8 mouse cellular contexts compared by ENCODE assay signal in genomic region chr14:74764191-74764918, GRCm38 (mm10). TPM values are rescaled to one million over a fixed set of nuclear protein-coding genes. Genes with fewer than 3 reads are reported as not detected.
DNase-seq lines count a peak whose midpoint lies in the region; ATAC-seq and TF ChIP-seq lines count a peak whose summit lies in the region.

No protein-coding gene starts in this region.

- H3K4me1 ChIP-seq in cortical plate, adult 2 months (ENCODE audit: control insufficient read depth, insufficient read depth, low read length) = no peaks in the 10 kb centered on the region
- no peaks in the 10 kb centered on the region for H3K4me1 ChIP-seq in liver, embryonic 11.5 days (replicated peaks; ENCODE audit: control insufficient read depth, insufficient read depth, low read length)

- H3K4me3 ChIP-seq in C2C12 (ENCODE audit: insufficient read depth, poor library complexity, severe bottlenecking) = no peak overlapping the region
- no peak overlapping the region for H3K4me3 ChIP-seq in cortical plate, adult 2 months (ENCODE audit: insufficient read depth, low read length)
- H3K4me3 ChIP-seq in liver, embryonic 11.5 days (ENCODE audit: low read depth, low read length) = no peak overlapping the region

- H3K27me3 ChIP-seq in C2C12 (ENCODE audit: control insufficient read depth, insufficient read depth, insufficient read length) = no peaks in the 10 kb centered on the region
- no peaks in the 10 kb centered on the region for H3K27me3 ChIP-seq in liver, embryonic 11.5 days (replicated peaks; ENCODE audit: control insufficient read depth, insufficient read depth, low read length)

- H3K4me2 ChIP-seq in liver, embryonic 11.5 days = no peak overlapping the region

- no peaks in the 10 kb centered on the region for H3K36me3 ChIP-seq in C2C12 (ENCODE audit: control insufficient read depth, insufficient read depth)
- H3K36me3 ChIP-seq in liver, embryonic 11.5 days (ENCODE audit: control insufficient read depth, insufficient read depth, low read length) = peaks cover 3% of the 10 kb centered on the region; the same call in 1 of the 2 replicates

- H3K9me3 ChIP-seq in liver, embryonic 11.5 days (ENCODE audit: control insufficient read depth, low read length) = no peaks in the 10 kb centered on the region

- no peak overlapping the region for H3K9ac ChIP-seq in liver, embryonic 11.5 days (ENCODE audit: low read depth, low read length)

- no peak overlapping the region for H3ac ChIP-seq in C2C12 (ENCODE audit: control insufficient read depth, insufficient read length, low read depth)

- H3K79me3 ChIP-seq in C2C12 (ENCODE audit: low read depth) = no peaks in the 10 kb centered on the region

- H3K27ac ChIP-seq in cortical plate, adult 2 months (ENCODE audit: insufficient read depth, low read length) = no peak overlapping the region
- no peak overlapping the region for H3K27ac ChIP-seq in liver, embryonic 11.5 days (ENCODE audit: low read depth, low read length)

- H3K79me2 ChIP-seq in C2C12 (ENCODE audit: control insufficient read depth, insufficient read depth) = no peaks in the 10 kb centered on the region

- peak; percentile 93 for ATAC-seq in granulocyte monocyte progenitor cell, adult 5-6 weeks (replicated peaks; ENCODE audit: poor library complexity, severe bottlenecking)
- ATAC-seq in liver, embryonic 11.5 days (replicated peaks; ENCODE audit: low FRiP score) = no peak

- WGBS in liver, embryonic 11.5 days = 53% methylated on average over 10 of the region's 10 CpGs

- TF ChIP-seq POLR2A in cortical plate, adult 2 months (IDR thresholded peaks at IDR 0.05; ENCODE audit: extremely low read depth, insufficient read depth, low read length) = no peak

- peak; percentile 89 for TF ChIP-seq CTCF in C2C12 (IDR thresholded peaks at IDR 0.05; ENCODE audit: control insufficient read depth, insufficient read depth, insufficient read length)
- peak; percentile 81 for TF ChIP-seq CTCF in cortical plate, adult 2 months (IDR thresholded peaks at IDR 0.05; ENCODE audit: extremely low read depth, insufficient read depth, low read length)

- DNase-seq in adipocyte (ENCODE audit: low spot score) = peak; percentile 84
- DNase-seq in kidney, adult 9 months = peak; percentile 81
- peak; percentile 62 for DNase-seq in liver, embryonic 11.5 days (ENCODE audit: low spot score)
- peak; percentile 71 for DNase-seq in ovary, postnatal 36 days (ENCODE audit: low spot score)
- peak; percentile 79 for DNase-seq in thymus, postnatal 25 days

TF ChIP-seq in C2C12, 6 proteins besides CTCF, POLR2A, EP300 and RAD21:
- no peak for TF ChIP-seq MYOG (IDR thresholded peaks at IDR 0.05; ENCODE audit: control insufficient read depth, extremely low read depth, insufficient read length)
- no peak for TF ChIP-seq MYOD1 (IDR thresholded peaks at IDR 0.05; ENCODE audit: control insufficient read depth, insufficient read length, low read depth)

RNA-seq across cellular contexts. Expression of gene Esd, which starts 32.3 kb away (rescaled TPM):
- 853 TPM for polyA plus RNA-seq in C2C12 (2012; fragmentation: generic; extraction: Trizol)
- 82.0 and 88.3 TPM in 2 replicates for polyA plus RNA-seq in cortical plate, adult 2 months (2012; rRNA removed)
- 154 and 158 TPM in 2 replicates for total RNA-seq in granulocyte monocyte progenitor cell, adult 5-6 weeks (2014; fragmentation: Nextera tagmentation)
- 231 and 250 TPM in 2 replicates for total RNA-seq in granulocyte monocyte progenitor cell, adult 5-6 weeks (2017)
- 327 and 341 TPM in 2 replicates for polyA plus RNA-seq in liver, embryonic 11.5 days (2014; fragmentation: Nextera tagmentation; extraction: Ambion mirVana)
